Mouse (Mus musculus) forebrain, postnatal 0 days (tissue): ENCODE results near the gene Snupn. TPM values are rescaled to one million over a fixed set of nuclear protein-coding genes. Genes with fewer than 3 reads are reported as not detected.

Experiments used
- ATAC-seq: fragments of 200-750 bp; cut with Nextera tagmentation; 2 replicates; pipeline ENCODE4 v1.8.0; 2017; ENCODE audit warnings: mild to moderate bottlenecking, moderate library complexity
- DNase-seq: peaks from one replicate; pipeline ENCODE4 v3.0.0-alpha.2; 2015
- H3K27ac ChIP-seq: fragments of 300-500 bp; sonication (generic); 2 replicates; pipeline ENCODE4 v1.5.1; 2014; ENCODE audit warnings: low read depth, mild to moderate bottlenecking, antibody characterized with exemption, low read length, moderate library complexity, mixed read lengths
- H3K27me3 ChIP-seq: fragments of 300-500 bp; sonication (generic); 2 replicates; pipeline ENCODE4 v1.6.1; 2014; ENCODE audit warnings: mild to moderate bottlenecking, low read length, mixed read lengths; ENCODE audit not compliant: insufficient read depth
- H3K36me3 ChIP-seq: fragments of 300-500 bp; sonication (generic); 2 replicates; pipeline ENCODE4 v1.6.1; 2014; ENCODE audit warnings: mild to moderate bottlenecking, moderate library complexity; ENCODE audit not compliant: insufficient read depth
- H3K4me1 ChIP-seq: fragments of 300-500 bp; sonication (generic); 2 replicates; pipeline ENCODE4 v1.6.1; 2014; ENCODE audit warnings: antibody characterized with exemption; ENCODE audit not compliant: insufficient read depth
- H3K4me2 ChIP-seq: fragments of 300-500 bp; sonication (generic); 2 replicates; pipeline ENCODE4 v1.6.1; 2014; ENCODE audit warnings: low read depth, mild to moderate bottlenecking, moderate library complexity
- H3K4me3 ChIP-seq: fragments of 300-500 bp; sonication (generic); 2 replicates; pipeline ENCODE4 v1.5.1; 2014; ENCODE audit warnings: low read depth, low read length, mixed read lengths
- H3K9ac ChIP-seq: fragments of 300-500 bp; sonication (generic); 2 replicates; pipeline ENCODE4 v1.6.1; 2014; ENCODE audit warnings: mild to moderate bottlenecking
- H3K9me3 ChIP-seq: fragments of 300-500 bp; sonication (generic); 2 replicates; pipeline ENCODE4 v1.6.1; 2016; ENCODE audit warnings: low read length
- CTCF ChIP-seq: sonication (generic); IDR thresholded peaks from 2 replicates; pipeline ENCODE4 v1.5.1; 2016; ENCODE audit warnings: antibody characterized with exemption, control low read depth, low read depth
- WGBS: fragments of 180-500 bp; shearing (Covaris S2); extraction: QIAGEN DNeasy Blood & Tissue Kit; methylation state at CpG from one replicate; pipeline ENCODE4 v1.1.7; 2014; 5-methylcytosine and 5-hydroxymethylcytosine counted together
- polyA plus RNA-seq: library from polyadenylated mRNA; unstranded; fragments of >200 nt; fragmentation: Nextera tagmentation; extraction: Ambion mirVana; gene quantifications from 2 replicates; pipeline ENCODE4 v1.2.1, GENCODE M21; 2015
- total RNA-seq: library from RNA; depleted of rRNA; stranded (reverse); fragments of >200 nt; gene quantifications from 2 replicates; pipeline ENCODE4 v1.2.3, GENCODE M21; 2014

The Snupn gene
- total and polyA plus RNA-seq, 2 experiments from 2014 or later: 21.4 to 23.2 TPM

- Histone ChIP-seq H3K4me3 (no peak overlapping the region), H3K4me1 (no peaks in the 10 kb centered on the region), H3K4me2 (no peak overlapping the region), H3K27ac (no peak overlapping the region), H3K9ac (no peak overlapping the region), H3K9me3 (no peaks in the 10 kb centered on the region), H3K27me3 (no peaks in the 10 kb centered on the region), H3K36me3 (no peaks in the 10 kb centered on the region)
- 79% methylated on average over 1 of the region's 1 CpGs for WGBS
- ATAC-seq (no peak), DNase-seq (no peak)
- no peak for TF ChIP-seq CTCF
Measured at GRCm38 (mm10) chr9:56915116-56915515, 35.6 kb upstream of the Snupn start.

- Histone ChIP-seq H3K9ac (no peak overlapping the region), H3K27me3 (no peaks in the 10 kb centered on the region), H3K4me1 (no peaks in the 10 kb centered on the region), H3K27ac (no peak overlapping the region), H3K36me3 (no peaks in the 10 kb centered on the region), H3K4me2 (no peak overlapping the region), H3K4me3 (no peak overlapping the region), H3K9me3 (no peaks in the 10 kb centered on the region)
- DNase-seq (no peak), ATAC-seq (no peak)
- 78% methylated on average over 5 of the region's 5 CpGs for WGBS
- TF ChIP-seq CTCF: no peak
Measured at GRCm38 (mm10) chr9:56915695-56916410, 34.8 kb upstream of the Snupn start.

GRCm38 (mm10) chr9:56917131-56917530 lies 33.5 kb upstream of the Snupn start:
- TF ChIP-seq CTCF: no peak

GRCm38 (mm10) chr9:56918466-56918865 lies 32.2 kb upstream of the Snupn start:
- Histone ChIP-seq H3K27me3 (no peaks in the 10 kb centered on the region), H3K27ac (no peak overlapping the region), H3K9ac (no peak overlapping the region), H3K36me3 (no peaks in the 10 kb centered on the region), H3K9me3 (no peaks in the 10 kb centered on the region), H3K4me1 (no peaks in the 10 kb centered on the region), H3K4me3 (no peak overlapping the region), H3K4me2 (no peak overlapping the region)
- no peak for TF ChIP-seq CTCF
- 98% methylated on average over 13 of the region's 13 CpGs for WGBS
- DNase-seq (no peak), ATAC-seq (no peak)

More at GRCm38 (mm10) chr9:56917131-56917530, 33.5 kb upstream of the Snupn start:
- no peak overlapping the region for H3K9ac ChIP-seq
- no peak overlapping the region for H3K27ac ChIP-seq
- WGBS: 68% methylated on average over 2 of the region's 2 CpGs
- H3K9me3 ChIP-seq: no peaks in the 10 kb centered on the region
- ATAC-seq: no peak
- H3K27me3 ChIP-seq: no peaks in the 10 kb centered on the region
- H3K4me1 ChIP-seq: no peaks in the 10 kb centered on the region
- no peak overlapping the region for H3K4me3 ChIP-seq
- H3K4me2 ChIP-seq: no peak overlapping the region
- no peak for DNase-seq
- H3K36me3 ChIP-seq: no peaks in the 10 kb centered on the region

GRCm38 (mm10) chr9:56922746-56923145 lies 27.9 kb upstream of the Snupn start:
- 92% methylated on average over 4 of the region's 4 CpGs for WGBS
- Histone ChIP-seq H3K9me3 (no peaks in the 10 kb centered on the region), H3K27ac (no peak overlapping the region), H3K9ac (no peak overlapping the region), H3K4me1 (no peaks in the 10 kb centered on the region), H3K36me3 (no peaks in the 10 kb centered on the region), H3K27me3 (no peaks in the 10 kb centered on the region), H3K4me3 (no peak overlapping the region), H3K4me2 (no peak overlapping the region)
- no peak for TF ChIP-seq CTCF
- DNase-seq (no peak), ATAC-seq (no peak)

- TF ChIP-seq CTCF: no peak
- H3K4me3 ChIP-seq: no peak overlapping the region
- WGBS: 75% methylated on average over 8 of the region's 8 CpGs
- H3K4me2 ChIP-seq: peak overlapping the region; percentile 22
- no peak for ATAC-seq
- no peaks in the 10 kb centered on the region for H3K9me3 ChIP-seq
- no peak overlapping the region for H3K27ac ChIP-seq
- no peaks in the 10 kb centered on the region for H3K36me3 ChIP-seq
- no peaks in the 10 kb centered on the region for H3K27me3 ChIP-seq
- 0 out of 2 replicates have a peak overlapping the region, but pooled peaks have one; percentile 2 for H3K9ac ChIP-seq
- DNase-seq: no peak
- H3K4me1 ChIP-seq: no peaks in the 10 kb centered on the region
Measured at GRCm38 (mm10) chr9:56923841-56924650, 26.6 kb upstream of the Snupn start.

- ATAC-seq (peak; percentile 55), DNase-seq (peak; percentile 29)
- Histone ChIP-seq H3K4me2 (peak overlapping the region; percentile 22), H3K9ac (no peak overlapping the region), H3K27me3 (no peaks in the 10 kb centered on the region), H3K27ac (no peak overlapping the region), H3K9me3 (no peaks in the 10 kb centered on the region), H3K36me3 (no peaks in the 10 kb centered on the region), H3K4me3 (no peak overlapping the region), H3K4me1 (no peaks in the 10 kb centered on the region)
- TF ChIP-seq CTCF: no peak
- 28% methylated on average over 7 of the region's 7 CpGs for WGBS
Measured at GRCm38 (mm10) chr9:56924651-56925027, 26.0 kb upstream of the Snupn start.
